Mouse (Mus musculus): ENCODE measurements at regions not wholly inside any gene's neighbourhood (a gene's known extent, or its start where the extent isn't known, plus 50 kb on each side); places are given as distances from the start of the nearest gene placed in this dataset.
A peak's percentile ranks its signal among the peaks of the same experiment; 100 is the strongest.
"Not testable (repeated sequence)": the region's sequence is repeated elsewhere in the genome, so short reads cannot be mapped to it uniquely, and the experiment has no call there.

GRCm38 (mm10) chr15:16130862-16131261 is 597.7 kb upstream of the Cdh9 start:
- DNase-seq (ENCODE audit: low read depth, low spot score): no peak

GRCm38 (mm10) chr15:16158164-16158563 is 570.4 kb upstream of the Cdh9 start:
- DNase-seq (ENCODE audit: low read depth, low spot score): no peak

GRCm38 (mm10) chr15:16163969-16164368 is 564.6 kb upstream of the Cdh9 start:
- DNase-seq (ENCODE audit: low read depth, low spot score): no peak

GRCm38 (mm10) chr15:16213354-16213753 is 515.2 kb upstream of the Cdh9 start:
- no peak for DNase-seq (ENCODE audit: low read depth, low spot score)

GRCm38 (mm10) chr15:16221648-16222047 is 506.9 kb upstream of the Cdh9 start:
- peak; percentile 8 for DNase-seq (ENCODE audit: low read depth, low spot score)

GRCm38 (mm10) chr15:16248595-16248994 is 480.0 kb upstream of the Cdh9 start:
- no peak for DNase-seq (ENCODE audit: low read depth, low spot score)

GRCm38 (mm10) chr15:16285166-16285565 is 443.4 kb upstream of the Cdh9 start:
- no peak for DNase-seq (ENCODE audit: low read depth, low spot score)

GRCm38 (mm10) chr15:16294553-16294952 is 434.0 kb upstream of the Cdh9 start:
- DNase-seq (ENCODE audit: low read depth, low spot score): not testable (repeated sequence)

- no peak for DNase-seq (ENCODE audit: low read depth, low spot score)
Observed at GRCm38 (mm10) chr15:16309678-16310077, 418.9 kb upstream of the Cdh9 start.

- no peak for DNase-seq (ENCODE audit: low read depth, low spot score)
Observed at GRCm38 (mm10) chr15:16311956-16312646, 416.5 kb upstream of the Cdh9 start.

GRCm38 (mm10) chr15:16312721-16313120 is 415.8 kb upstream of the Cdh9 start:
- no peak for DNase-seq (ENCODE audit: low read depth, low spot score)

GRCm38 (mm10) chr15:16313818-16314217 is 414.7 kb upstream of the Cdh9 start:
- DNase-seq (ENCODE audit: low read depth, low spot score): no peak

GRCm38 (mm10) chr15:16314606-16315005 is 413.9 kb upstream of the Cdh9 start:
- peak; percentile 2 for DNase-seq (ENCODE audit: low read depth, low spot score)

- no peak for DNase-seq (ENCODE audit: low read depth, low spot score)
Observed at GRCm38 (mm10) chr15:16315085-16315484, 413.5 kb upstream of the Cdh9 start.

- DNase-seq (ENCODE audit: low read depth, low spot score): no peak
Observed at GRCm38 (mm10) chr15:16326327-16326726, 402.2 kb upstream of the Cdh9 start.

Measured in telencephalon, adult 2 months (tissue).